Mouse (Mus musculus): Measurements from ENCODE around the gene Slc35d2.
A peak's percentile ranks its signal among the peaks of the same experiment; 100 is the strongest.

Gene Slc35d2

GRCm38 (mm10) chr13:64128858-64129615 is at the start of gene Slc35d2:
TSS of gene Slc35d2 (minus strand) at chr13:64129368.
- DNase-seq (ENCODE audit: low spot score): peak; percentile 25

- DNase-seq (ENCODE audit: low spot score): no peak
Measured at GRCm38 (mm10) chr13:64178000-64178399, 48.8 kb upstream of the Slc35d2 start.

GRCm38 (mm10) chr13:64169746-64170145 is 40.6 kb upstream of the Slc35d2 start:
- no peak for DNase-seq (ENCODE audit: low spot score)

- no peak for DNase-seq (ENCODE audit: low spot score)
Measured at GRCm38 (mm10) chr13:64163147-64163715, 34.1 kb upstream of the Slc35d2 start.

GRCm38 (mm10) chr13:64162626-64163025 is 33.5 kb upstream of the Slc35d2 start:
- DNase-seq (ENCODE audit: low spot score): no peak

- DNase-seq (ENCODE audit: low spot score): no peak
Measured at GRCm38 (mm10) chr13:64161916-64162611, 32.9 kb upstream of the Slc35d2 start.

- DNase-seq (ENCODE audit: low spot score): peak; percentile 97
Measured at GRCm38 (mm10) chr13:64161548-64161915, 32.4 kb upstream of the Slc35d2 start, which contains the start of gene Habp4. TSS of gene Habp4 (plus strand) at chr13:64161824.

GRCm38 (mm10) chr13:64156966-64157365 is 27.8 kb upstream of the Slc35d2 start:
- no peak for DNase-seq (ENCODE audit: low spot score)

GRCm38 (mm10) chr13:64155171-64155571 is 26.0 kb upstream of the Slc35d2 start:
- no peak for DNase-seq (ENCODE audit: low spot score)

- DNase-seq (ENCODE audit: low spot score): no peak
Measured at GRCm38 (mm10) chr13:64154651-64155050, 25.5 kb upstream of the Slc35d2 start.

- peak; percentile 24 for DNase-seq (ENCODE audit: low spot score)
Measured at GRCm38 (mm10) chr13:64153751-64154267, 24.6 kb upstream of the Slc35d2 start.

GRCm38 (mm10) chr13:64153083-64153682 is 24.0 kb upstream of the Slc35d2 start, which contains the start of gene Zfp367:
TSS of gene Zfp367 (minus strand) at chr13:64153202.
- DNase-seq (ENCODE audit: low spot score): peak; percentile 95

GRCm38 (mm10) chr13:64152671-64153082 is 23.5 kb upstream of the Slc35d2 start:
- no peak for DNase-seq (ENCODE audit: low spot score)

- peak; percentile 82 for DNase-seq (ENCODE audit: low spot score)
Measured at GRCm38 (mm10) chr13:64152241-64152669, 23.1 kb upstream of the Slc35d2 start.

- DNase-seq (ENCODE audit: low spot score): no peak
Measured at GRCm38 (mm10) chr13:64150121-64150520, 21.0 kb upstream of the Slc35d2 start.

- peak; percentile 28 for DNase-seq (ENCODE audit: low spot score)
Measured at GRCm38 (mm10) chr13:64129616-64130375, 628 bp upstream of the Slc35d2 start.

- DNase-seq (ENCODE audit: low spot score): no peak
Measured at GRCm38 (mm10) chr13:64126316-64126715, 2.9 kb downstream of the Slc35d2 start.

GRCm38 (mm10) chr13:64124886-64125285 is 4.3 kb downstream of the Slc35d2 start:
- no peak for DNase-seq (ENCODE audit: low spot score)

- DNase-seq (ENCODE audit: low spot score): no peak
Measured at GRCm38 (mm10) chr13:64123491-64124188, 5.5 kb downstream of the Slc35d2 start.

- no peak for DNase-seq (ENCODE audit: low spot score)
Measured at GRCm38 (mm10) chr13:64120760-64121159, 8.4 kb downstream of the Slc35d2 start.

- DNase-seq (ENCODE audit: low spot score): no peak
Measured at GRCm38 (mm10) chr13:64117442-64117841, 11.7 kb downstream of the Slc35d2 start.
